Mouse (Mus musculus) adrenal gland, postnatal 25 days (tissue): ENCODE results near the gene Iqcm. TPM values are rescaled to one million over a fixed set of nuclear protein-coding genes. Genes with fewer than 3 reads are reported as not detected.

Experiments used
- total RNA-seq: library from RNA; stranded (reverse); gene quantifications from 2 replicates; pipeline ENCODE4 v1.2.3, GENCODE M21; 2021

The Iqcm gene
- total RNA-seq, 1 experiment from 2014 or later: not detected

Other genes starting within 250 kb of the Iqcm start
- 2.0 and 3.4 TPM in 2 replicates for gene Rasd2, start 234.8 kb upstream of the Iqcm start, total RNA-seq
- gene Gm10358, start 42.1 kb upstream of the Iqcm start, total RNA-seq: not detected in 2 replicates